Mouse (Mus musculus): ENCODE data around the gene Gmds. TPM values are rescaled to one million over a fixed set of nuclear protein-coding genes. Genes with fewer than 3 reads are reported as not detected.

Gmds gene
- polyA plus RNA-seq, 1 experiment from 2014 or later, result 14.6 TPM

DNA sequence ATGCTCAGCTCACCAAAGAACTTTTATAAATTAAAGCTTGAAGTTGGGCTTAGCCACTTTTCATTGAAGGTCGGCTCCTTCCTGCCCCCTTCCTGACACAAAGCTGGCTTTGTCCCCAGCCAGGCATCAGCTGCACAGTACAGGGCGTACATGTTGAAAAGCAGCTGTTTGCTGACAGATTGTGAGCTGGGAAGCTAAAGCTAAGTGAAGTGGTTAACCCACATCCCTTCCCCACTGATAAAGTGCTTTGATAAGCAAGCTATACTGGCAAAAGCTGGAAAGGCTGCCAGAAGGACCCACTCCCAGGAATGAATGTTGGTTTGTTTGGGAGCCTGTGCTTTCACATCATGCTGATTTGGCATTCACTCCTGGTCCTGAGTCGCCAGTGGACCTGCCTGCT, 158.6 kb downstream of the Gmds start:
- no peak overlapping the region for H3K4me3 ChIP-seq
- H3K4me2 ChIP-seq, result no peak overlapping the region
- 12% methylated on average over 3 of the region's 3 CpGs for WGBS (ENCODE audit: insufficient replicate concordance)
- H3K4me1 ChIP-seq, result peaks cover 8% of the 10 kb centered on the region
- ATAC-seq, result no peak
- no peaks in the 10 kb centered on the region for H3K27me3 ChIP-seq (replicated peaks)
- H3K9ac ChIP-seq, result no peak overlapping the region
- H3K27ac ChIP-seq, result no peak overlapping the region
- H3K36me3 ChIP-seq, result no peaks in the 10 kb centered on the region
- no peaks in the 10 kb centered on the region for H3K9me3 ChIP-seq (replicated peaks)

- no peak for ATAC-seq
- H3K4me1 ChIP-seq, result peaks cover 8% of the 10 kb centered on the region
- no peak overlapping the region for H3K27ac ChIP-seq
- H3K4me3 ChIP-seq, result no peak overlapping the region
- no peaks in the 10 kb centered on the region for H3K27me3 ChIP-seq (replicated peaks)
- no peak overlapping the region for H3K9ac ChIP-seq
- no peak overlapping the region for H3K4me2 ChIP-seq
- H3K9me3 ChIP-seq (replicated peaks), result no peaks in the 10 kb centered on the region
- 63% methylated on average over 1 of the region's 1 CpGs for WGBS (ENCODE audit: insufficient replicate concordance)
- no peaks in the 10 kb centered on the region for H3K36me3 ChIP-seq
Observed at GRCm38 (mm10) chr13:32178682-32179081, 159.9 kb downstream of the Gmds start.

- no peaks in the 10 kb centered on the region for H3K9me3 ChIP-seq (replicated peaks)
- H3K4me3 ChIP-seq, result no peak overlapping the region
- no peaks in the 10 kb centered on the region for H3K36me3 ChIP-seq
- H3K27me3 ChIP-seq (replicated peaks), result no peaks in the 10 kb centered on the region
- H3K9ac ChIP-seq, result no peak overlapping the region
- H3K27ac ChIP-seq, result no peak overlapping the region
- no peak overlapping the region for H3K4me2 ChIP-seq
- 62% methylated on average over 2 of the region's 2 CpGs for WGBS (ENCODE audit: insufficient replicate concordance)
- no peak for ATAC-seq
- H3K4me1 ChIP-seq, result peaks cover 8% of the 10 kb centered on the region
Observed at GRCm38 (mm10) chr13:32177852-32178453, 160.6 kb downstream of the Gmds start.

GRCm38 (mm10) chr13:32175028-32175427, 163.5 kb downstream of the Gmds start:
- Histone ChIP-seq H3K9ac (no peak overlapping the region), H3K4me3 (no peak overlapping the region), H3K4me1 (peaks cover 7% of the 10 kb centered on the region), H3K9me3 (replicated peaks) (no peaks in the 10 kb centered on the region), H3K36me3 (no peaks in the 10 kb centered on the region), H3K27ac (no peak overlapping the region), H3K4me2 (no peak overlapping the region), H3K27me3 (replicated peaks) (no peaks in the 10 kb centered on the region)
- 52% methylated on average over 2 of the region's 2 CpGs for WGBS (ENCODE audit: insufficient replicate concordance)
- ATAC-seq, result no peak

- 15% methylated on average over 5 of the region's 5 CpGs for WGBS (ENCODE audit: insufficient replicate concordance)
- Histone ChIP-seq H3K4me2 (no peak overlapping the region), H3K9me3 (replicated peaks) (no peaks in the 10 kb centered on the region), H3K9ac (no peak overlapping the region), H3K4me3 (no peak overlapping the region), H3K27me3 (replicated peaks) (no peaks in the 10 kb centered on the region), H3K4me1 (no peaks in the 10 kb centered on the region), H3K36me3 (no peaks in the 10 kb centered on the region), H3K27ac (no peak overlapping the region)
- ATAC-seq, result no peak
Observed at GRCm38 (mm10) chr13:32169173-32169572, 169.4 kb downstream of the Gmds start.

- Histone ChIP-seq H3K4me2 (no peak overlapping the region), H3K9ac (no peak overlapping the region), H3K4me3 (no peak overlapping the region), H3K9me3 (replicated peaks) (no peaks in the 10 kb centered on the region), H3K27me3 (replicated peaks) (no peaks in the 10 kb centered on the region), H3K27ac (no peak overlapping the region), H3K36me3 (no peaks in the 10 kb centered on the region), H3K4me1 (no peaks in the 10 kb centered on the region)
- no peak for ATAC-seq
- WGBS (ENCODE audit: insufficient replicate concordance), result 82% methylated on average over 6 of the region's 6 CpGs
Observed at GRCm38 (mm10) chr13:32167806-32168205, 170.7 kb downstream of the Gmds start.

DNA sequence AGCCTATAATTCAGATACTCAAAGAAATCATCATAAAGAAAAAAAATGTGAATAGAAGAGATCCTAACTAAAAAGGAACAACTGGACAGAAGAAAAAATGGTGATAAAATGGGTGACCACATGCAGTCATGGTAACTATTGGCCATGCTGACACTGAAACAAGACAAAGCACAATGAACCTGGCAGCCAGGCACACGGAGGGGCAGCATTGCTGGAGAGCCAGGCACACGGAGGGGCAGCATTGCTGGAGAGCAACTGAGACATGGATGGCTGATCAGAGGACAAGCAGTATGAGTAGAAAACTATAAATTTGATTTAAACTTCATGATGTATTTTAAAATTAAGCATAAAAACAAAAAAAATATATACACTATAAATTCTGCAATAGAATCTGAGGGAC, 173.0 kb downstream of the Gmds start:
- Histone ChIP-seq H3K27ac (no peak overlapping the region), H3K4me3 (no peak overlapping the region), H3K4me2 (no peak overlapping the region), H3K36me3 (no peaks in the 10 kb centered on the region), H3K9ac (no peak overlapping the region), H3K4me1 (no peaks in the 10 kb centered on the region), H3K9me3 (replicated peaks) (no peaks in the 10 kb centered on the region), H3K27me3 (replicated peaks) (no peaks in the 10 kb centered on the region)
- no peak for ATAC-seq
- 62% methylated on average over 2 of the region's 2 CpGs for WGBS (ENCODE audit: insufficient replicate concordance)

- no peaks in the 10 kb centered on the region for H3K9me3 ChIP-seq (replicated peaks)
- H3K4me1 ChIP-seq, result no peaks in the 10 kb centered on the region
- no peak overlapping the region for H3K4me2 ChIP-seq
- H3K9ac ChIP-seq, result no peak overlapping the region
- no peak for ATAC-seq
- H3K27ac ChIP-seq, result no peak overlapping the region
- WGBS (ENCODE audit: insufficient replicate concordance), result 37% methylated on average over 2 of the region's 2 CpGs
- no peak overlapping the region for H3K4me3 ChIP-seq
- no peaks in the 10 kb centered on the region for H3K36me3 ChIP-seq
- no peaks in the 10 kb centered on the region for H3K27me3 ChIP-seq (replicated peaks)
Observed at GRCm38 (mm10) chr13:32161567-32161966, 177.0 kb downstream of the Gmds start.

- H3K27ac ChIP-seq, result no peak overlapping the region
- no peaks in the 10 kb centered on the region for H3K9me3 ChIP-seq (replicated peaks)
- H3K4me3 ChIP-seq, result no peak overlapping the region
- H3K27me3 ChIP-seq (replicated peaks), result no peaks in the 10 kb centered on the region
- no peaks in the 10 kb centered on the region for H3K36me3 ChIP-seq
- no peaks in the 10 kb centered on the region for H3K4me1 ChIP-seq
- no peak for ATAC-seq
- no peak overlapping the region for H3K9ac ChIP-seq
- WGBS (ENCODE audit: insufficient replicate concordance), result 53% methylated on average over 2 of the region's 2 CpGs
- no peak overlapping the region for H3K4me2 ChIP-seq
Observed at GRCm38 (mm10) chr13:32158240-32158639, 180.3 kb downstream of the Gmds start.

DNA sequence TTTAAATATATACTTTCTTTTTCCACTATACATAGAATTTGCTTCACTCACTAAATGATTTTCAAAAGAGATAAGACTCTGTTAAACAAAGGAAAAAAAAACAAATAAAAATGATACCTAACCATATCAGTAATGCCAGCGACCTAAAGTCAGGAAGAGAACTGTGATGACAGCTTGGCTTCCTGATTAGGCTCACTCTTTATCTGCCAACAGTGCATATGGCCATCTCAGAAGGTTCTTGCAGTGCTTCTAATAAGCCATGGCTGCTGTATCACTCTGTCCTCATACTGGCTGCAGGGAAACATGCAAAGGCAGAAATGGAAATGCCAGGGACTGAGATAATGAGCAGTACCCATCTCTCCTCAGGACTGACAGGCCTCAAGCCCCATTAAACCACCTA, 192.6 kb downstream of the Gmds start:
- H3K9me3 ChIP-seq (replicated peaks), result no peaks in the 10 kb centered on the region
- 9% methylated on average over 1 of the region's 1 CpGs for WGBS (ENCODE audit: insufficient replicate concordance)
- H3K4me2 ChIP-seq, result no peak overlapping the region
- no peak overlapping the region for H3K27ac ChIP-seq
- no peaks in the 10 kb centered on the region for H3K27me3 ChIP-seq (replicated peaks)
- no peak overlapping the region for H3K9ac ChIP-seq
- ATAC-seq, result peak; percentile 87
- H3K4me1 ChIP-seq, result peaks cover 19% of the 10 kb centered on the region
- no peaks in the 10 kb centered on the region for H3K36me3 ChIP-seq
- no peak overlapping the region for H3K4me3 ChIP-seq

DNA sequence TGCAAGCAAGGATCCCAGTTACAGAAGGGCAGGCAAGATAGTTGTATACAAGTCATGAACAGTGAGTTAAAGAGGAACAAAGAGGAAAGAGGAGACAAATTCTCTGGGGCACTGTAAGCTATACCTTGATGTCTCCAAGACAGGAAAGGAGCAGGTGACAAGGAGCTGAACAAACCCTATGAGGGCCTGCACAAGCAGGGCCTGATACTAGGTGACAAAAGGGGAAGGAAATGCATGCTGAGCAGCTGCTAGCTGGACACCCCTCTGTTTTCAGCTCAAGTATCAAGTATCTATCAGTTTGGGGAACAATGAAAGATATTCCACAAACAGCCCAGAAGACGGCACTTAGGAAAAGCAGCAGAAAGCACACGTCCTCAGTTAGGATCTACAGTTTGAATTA, 193.4 kb downstream of the Gmds start:
- WGBS (ENCODE audit: insufficient replicate concordance), result 41% methylated on average over 2 of the region's 2 CpGs

GRCm38 (mm10) chr13:32143651-32144050, 194.9 kb downstream of the Gmds start:
- Histone ChIP-seq H3K4me2 (no peak overlapping the region), H3K36me3 (no peaks in the 10 kb centered on the region), H3K4me3 (no peak overlapping the region), H3K27me3 (replicated peaks) (no peaks in the 10 kb centered on the region), H3K9me3 (replicated peaks) (no peaks in the 10 kb centered on the region), H3K4me1 (peaks cover 19% of the 10 kb centered on the region), H3K9ac (no peak overlapping the region), H3K27ac (no peak overlapping the region)
- 67% methylated on average over 3 of the region's 3 CpGs for WGBS (ENCODE audit: insufficient replicate concordance)
- ATAC-seq, result no peak

More for the DNA sequence above, 193.4 kb downstream of the Gmds start:
- no peak overlapping the region for H3K9ac ChIP-seq
- H3K27me3 ChIP-seq (replicated peaks), result no peaks in the 10 kb centered on the region
- H3K36me3 ChIP-seq, result no peaks in the 10 kb centered on the region
- no peak overlapping the region for H3K27ac ChIP-seq
- H3K4me1 ChIP-seq, result peaks cover 19% of the 10 kb centered on the region
- H3K4me3 ChIP-seq, result no peak overlapping the region
- no peak for ATAC-seq
- H3K4me2 ChIP-seq, result no peak overlapping the region
- no peaks in the 10 kb centered on the region for H3K9me3 ChIP-seq (replicated peaks)

DNA sequence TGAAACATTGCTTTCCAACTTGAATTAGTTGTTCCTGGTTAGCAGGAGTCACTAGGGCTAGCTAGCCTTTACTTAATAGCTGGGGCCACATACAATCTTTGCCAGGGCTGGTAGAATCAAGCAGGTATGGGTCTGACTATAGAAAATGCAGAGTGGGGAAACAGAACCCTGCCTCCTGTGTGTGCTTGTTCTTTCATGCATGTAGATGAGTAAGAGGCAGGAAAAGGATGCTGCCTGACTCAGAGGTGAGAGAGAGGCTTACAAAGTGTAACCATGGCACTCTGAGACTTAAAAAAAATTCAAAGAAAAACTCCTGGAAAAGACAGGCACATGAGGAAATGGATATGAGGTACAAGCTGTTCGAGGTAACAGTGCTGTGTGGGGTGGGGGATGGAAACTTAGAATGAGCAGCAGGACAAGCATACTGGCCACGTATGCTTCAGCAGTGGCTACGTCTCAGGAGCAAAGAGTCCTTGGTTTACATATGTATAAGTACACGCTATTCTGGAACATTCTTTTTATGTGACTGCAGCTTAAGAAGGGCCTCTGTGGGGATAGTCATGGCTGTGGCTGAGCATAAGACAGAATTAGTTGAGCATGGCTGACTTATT, 203.8 kb downstream of the Gmds start:
- no peak overlapping the region for H3K27ac ChIP-seq
- no peaks in the 10 kb centered on the region for H3K9me3 ChIP-seq (replicated peaks)
- ATAC-seq, result no peak
- no peaks in the 10 kb centered on the region for H3K36me3 ChIP-seq
- H3K4me3 ChIP-seq, result no peak overlapping the region
- no peak overlapping the region for H3K4me2 ChIP-seq
- H3K9ac ChIP-seq, result no peak overlapping the region
- H3K27me3 ChIP-seq (replicated peaks), result no peaks in the 10 kb centered on the region
- WGBS (ENCODE audit: insufficient replicate concordance), result 58% methylated on average over 4 of the region's 4 CpGs
- 0 out of 2 replicates have a peak, but pooled peaks cover 7% of the 10 kb centered on the region for H3K4me1 ChIP-seq

Measured in liver, embryonic 12.5 days (tissue).